Mouse (Mus musculus) heart, embryonic 13.5 days (tissue): ENCODE data around the gene Pitpnc1. TPM values are rescaled to one million over a fixed set of nuclear protein-coding genes. Genes with fewer than 3 reads are reported as not detected.
A peak's percentile ranks its signal among the peaks of the same experiment; 100 is the strongest.

Experiments used
- ATAC-seq: fragments of 200-750 bp; cut with Nextera tagmentation; 2 replicates; pipeline ENCODE4 v1.8.0; 2017; ENCODE audit warnings: moderate TSS enrichment; ENCODE audit not compliant: insufficient number of reproducible peaks, low FRiP score, low TSS enrichment; ENCODE audit errors: extremely low read depth
- H3K27ac ChIP-seq: fragments of 300-500 bp; sonication (generic); replicated peaks from 2 replicates; pipeline ENCODE4 v1.5.1; 2015; ENCODE audit warnings: moderate library complexity, mild to moderate bottlenecking, inconsistent platforms
- H3K27me3 ChIP-seq: fragments of 300-500 bp; sonication (generic); replicated peaks from 2 replicates; pipeline ENCODE4 v1.6.1; 2015; ENCODE audit warnings: mild to moderate bottlenecking, inconsistent platforms
- H3K36me3 ChIP-seq: fragments of 300-500 bp; sonication (generic); 2 replicates; pipeline ENCODE4 v1.6.1; 2015; ENCODE audit warnings: mild to moderate bottlenecking, inconsistent platforms
- H3K4me1 ChIP-seq: fragments of 300-500 bp; sonication (generic); 2 replicates; pipeline ENCODE4 v1.6.1; 2015; ENCODE audit warnings: inconsistent platforms
- H3K4me2 ChIP-seq: fragments of 300-500 bp; sonication (generic); 2 replicates; pipeline ENCODE4 v1.6.1; 2015; ENCODE audit warnings: inconsistent platforms, mild to moderate bottlenecking, moderate library complexity
- H3K4me3 ChIP-seq: fragments of 300-500 bp; sonication (generic); 2 replicates; pipeline ENCODE4 v1.5.1; 2015; ENCODE audit warnings: moderate library complexity, mild to moderate bottlenecking, inconsistent platforms
- H3K9ac ChIP-seq: fragments of 300-500 bp; sonication (generic); 2 replicates; pipeline ENCODE4 v1.6.1; 2015; ENCODE audit warnings: inconsistent platforms, mild to moderate bottlenecking, moderate library complexity
- H3K9me3 ChIP-seq: fragments of 300-500 bp; sonication (generic); 2 replicates; pipeline ENCODE4 v1.6.1; 2016; ENCODE audit warnings: inconsistent platforms
- WGBS: fragments of 180-500 bp; shearing (Covaris S2); methylation state at CpG from one replicate; pipeline ENCODE4 v1.1.7; 2015; ENCODE audit warnings: mixed read lengths; 5-methylcytosine and 5-hydroxymethylcytosine counted together
- polyA plus RNA-seq: library from polyadenylated mRNA; unstranded; fragments of >200 nt; fragmentation: Nextera tagmentation; extraction: Ambion mirVana; gene quantifications from 2 replicates; pipeline ENCODE4 v1.2.1, GENCODE M21; 2015

The Pitpnc1 gene
- polyA plus RNA-seq, 1 experiment from 2014 or later: 9.3 TPM

DNA sequence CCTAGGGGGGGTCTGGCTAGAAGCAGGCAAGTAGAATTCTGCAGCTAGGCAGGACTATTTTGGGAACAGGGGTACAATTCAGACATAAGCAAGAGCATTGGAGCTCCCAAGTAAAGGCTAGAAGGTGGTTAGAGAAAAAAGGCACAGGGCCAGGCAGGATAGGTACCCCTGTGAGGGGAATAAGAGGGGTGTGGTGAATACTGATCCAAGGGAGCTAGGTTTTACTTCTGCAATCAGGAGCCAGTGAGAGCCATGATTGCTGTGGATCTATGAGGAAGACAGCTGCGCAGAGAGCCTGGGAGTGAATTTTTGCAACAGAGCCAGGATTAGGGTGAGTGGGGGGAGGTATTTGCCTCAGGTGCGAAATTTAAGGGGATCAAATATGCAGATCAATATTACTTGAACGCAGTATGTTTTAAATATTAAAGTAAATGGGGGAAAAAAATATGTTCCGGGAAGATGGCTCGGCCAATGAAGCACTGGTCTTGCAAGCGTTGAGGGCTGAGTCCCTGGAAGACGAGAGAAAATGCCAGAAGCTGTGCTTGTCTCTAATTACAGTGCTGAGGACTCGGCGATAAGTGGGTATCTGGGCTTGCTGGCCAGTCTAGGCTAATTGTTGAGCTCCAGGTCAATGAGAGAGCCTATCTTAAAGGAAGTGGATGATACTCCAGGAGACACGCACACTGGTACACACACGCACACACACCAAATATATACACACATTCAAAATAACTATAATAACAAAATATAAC is 55.3 kb downstream of the Pitpnc1 start:
- Histone ChIP-seq H3K27ac (0 out of 2 replicates have a peak overlapping the region, but pooled peaks have one; percentile 10), H3K9ac (0 out of 2 replicates have a peak overlapping the region, but pooled peaks have one; percentile 3), H3K4me1 (peaks cover 45% of the 10 kb centered on the region), H3K9me3 (no peaks in the 10 kb centered on the region), H3K4me2 (no peak overlapping the region), H3K36me3 (no peaks in the 10 kb centered on the region), H3K4me3 (no peak overlapping the region), H3K27me3 (no peaks in the 10 kb centered on the region)
- no peak for ATAC-seq
- 58% methylated on average over 11 of the region's 11 CpGs for WGBS

DNA sequence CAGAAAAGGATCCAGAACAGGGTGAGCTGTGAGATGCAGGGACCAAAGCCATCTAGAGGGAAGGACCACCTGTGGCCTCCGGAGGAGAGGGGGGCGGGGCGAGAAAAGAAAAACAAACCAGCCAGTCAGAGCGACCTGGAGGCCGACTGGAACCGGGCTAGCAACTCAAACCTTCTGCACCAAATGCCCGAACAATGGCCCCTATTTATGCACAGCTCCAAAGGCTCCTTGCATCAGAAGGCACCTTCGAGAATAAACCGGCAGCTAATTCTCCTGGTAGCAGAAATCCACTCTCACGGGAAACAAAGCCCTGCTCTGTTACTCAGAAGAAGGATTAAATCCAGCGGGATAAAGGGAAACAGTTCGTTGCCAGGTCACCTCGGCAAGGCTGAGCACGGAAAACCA is 57.2 kb downstream of the Pitpnc1 start:
- Histone ChIP-seq H3K27me3 (no peaks in the 10 kb centered on the region), H3K36me3 (no peaks in the 10 kb centered on the region), H3K4me1 (peaks cover 45% of the 10 kb centered on the region), H3K9me3 (no peaks in the 10 kb centered on the region), H3K9ac (peak overlapping the region; percentile 79), H3K4me3 (peak overlapping the region; percentile 47), H3K27ac (0 out of 2 replicates have a peak overlapping the region, but pooled peaks have one; percentile 32), H3K4me2 (peak overlapping the region; percentile 71)
- no peak for ATAC-seq
- 4% methylated on average over 14 of the region's 14 CpGs for WGBS

DNA sequence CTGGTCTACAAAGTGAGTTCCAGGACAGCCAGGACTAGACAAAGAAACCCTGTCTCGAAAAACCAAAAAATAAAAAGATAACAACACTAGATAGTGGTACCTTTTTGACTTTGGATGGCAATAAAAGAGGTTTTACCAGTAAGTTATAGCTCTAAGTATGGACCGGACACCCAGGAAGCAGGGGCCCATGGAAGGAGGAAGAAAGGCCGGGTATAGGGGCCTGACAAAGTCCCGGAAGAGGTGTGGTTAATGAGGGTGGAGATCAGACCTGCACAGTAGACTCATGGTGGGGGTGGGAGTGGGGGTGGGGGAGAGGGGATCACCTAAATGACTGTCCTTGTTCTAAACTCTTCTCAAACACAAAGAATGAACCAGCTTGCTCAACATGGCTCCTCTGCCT is 58.4 kb downstream of the Pitpnc1 start:
- Histone ChIP-seq H3K9ac (no peak overlapping the region), H3K4me3 (no peak overlapping the region), H3K4me1 (peaks cover 40% of the 10 kb centered on the region), H3K27ac (no peak overlapping the region), H3K36me3 (no peaks in the 10 kb centered on the region), H3K27me3 (no peaks in the 10 kb centered on the region), H3K9me3 (no peaks in the 10 kb centered on the region), H3K4me2 (no peak overlapping the region)
- WGBS: 82% methylated on average over 4 of the region's 4 CpGs
- no peak for ATAC-seq

DNA sequence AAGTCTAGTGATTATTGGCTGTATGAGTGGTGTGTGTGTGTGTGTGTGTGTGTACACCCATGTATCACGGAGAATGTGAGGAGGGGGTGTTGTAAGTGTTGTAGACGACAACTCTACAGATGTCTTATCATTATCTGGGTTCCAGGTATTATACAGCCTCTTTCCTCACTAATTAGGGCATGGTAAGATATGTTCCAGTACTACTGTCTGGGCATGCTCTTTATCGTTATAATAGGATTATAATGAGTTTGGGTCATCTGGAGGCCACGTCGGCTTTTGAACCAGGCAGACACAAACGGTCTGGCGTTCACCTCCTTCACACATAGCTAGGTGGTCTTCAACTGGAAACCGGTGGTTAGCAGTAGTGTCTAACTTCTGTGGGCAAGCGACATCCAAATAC is 58.9 kb downstream of the Pitpnc1 start:
- ATAC-seq: no peak
- H3K27ac ChIP-seq: no peak overlapping the region
- 78% methylated on average over 9 of the region's 9 CpGs for WGBS
- no peak overlapping the region for H3K4me3 ChIP-seq
- no peaks in the 10 kb centered on the region for H3K36me3 ChIP-seq
- H3K9me3 ChIP-seq: no peaks in the 10 kb centered on the region
- no peak overlapping the region for H3K9ac ChIP-seq
- H3K4me2 ChIP-seq: no peak overlapping the region
- H3K27me3 ChIP-seq: no peaks in the 10 kb centered on the region
- peaks cover 34% of the 10 kb centered on the region for H3K4me1 ChIP-seq

DNA sequence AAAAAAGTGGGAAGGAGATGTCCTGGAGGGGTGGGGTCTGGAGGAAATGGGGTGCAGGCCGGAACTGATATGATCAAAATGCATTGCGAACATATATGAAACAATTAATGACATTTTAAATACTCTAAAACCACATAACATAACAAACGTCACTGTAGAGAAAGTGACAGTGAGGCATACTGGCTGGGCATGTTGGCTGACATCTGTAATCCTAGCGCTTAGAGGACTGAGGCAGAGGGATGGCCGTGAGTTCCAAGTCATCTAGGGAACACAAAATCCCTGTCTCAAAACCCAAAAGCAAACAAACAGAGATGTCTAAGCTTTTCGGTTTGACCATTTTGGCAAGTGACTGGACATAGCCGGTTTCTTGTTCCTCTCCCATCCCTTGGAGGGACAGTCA is 59.7 kb downstream of the Pitpnc1 start:
- Histone ChIP-seq H3K9me3 (no peaks in the 10 kb centered on the region), H3K9ac (no peak overlapping the region), H3K4me2 (no peak overlapping the region), H3K27me3 (no peaks in the 10 kb centered on the region), H3K36me3 (no peaks in the 10 kb centered on the region), H3K4me3 (no peak overlapping the region), H3K27ac (no peak overlapping the region), H3K4me1 (peaks cover 28% of the 10 kb centered on the region)
- ATAC-seq: no peak
- WGBS: 78% methylated on average over 7 of the region's 7 CpGs

DNA sequence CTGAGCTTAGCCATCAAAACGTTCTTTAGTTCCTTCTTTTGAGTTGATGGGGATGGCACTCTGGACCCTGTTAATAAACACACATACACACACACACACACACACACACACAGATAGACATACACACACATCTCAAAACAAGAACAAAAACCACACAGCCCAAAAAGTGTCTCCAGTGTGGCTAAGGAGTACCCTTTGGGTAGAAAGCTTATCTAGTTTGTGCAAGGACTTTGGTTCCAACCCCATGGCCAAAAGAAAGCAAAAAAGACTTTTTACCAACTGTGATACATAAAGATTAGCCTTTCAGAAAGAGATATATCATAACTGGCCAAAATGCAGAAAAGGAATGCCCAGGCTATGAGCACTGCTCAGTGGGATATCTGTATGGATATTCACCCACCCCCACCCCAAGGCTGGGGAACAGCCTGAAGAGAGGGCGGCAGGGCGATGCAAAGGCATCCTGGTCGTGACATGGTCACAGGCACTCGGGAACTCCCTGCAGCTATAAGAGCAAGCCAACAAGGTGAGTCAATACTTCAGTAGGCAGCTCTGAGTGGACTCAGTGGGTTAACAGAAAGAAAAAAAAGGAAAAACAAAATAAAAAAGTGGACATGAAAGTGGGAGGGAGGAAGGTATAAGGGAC is 60.3 kb downstream of the Pitpnc1 start:
- no peaks in the 10 kb centered on the region for H3K27me3 ChIP-seq
- no peaks in the 10 kb centered on the region for H3K9me3 ChIP-seq
- no peak for ATAC-seq
- H3K9ac ChIP-seq: no peak overlapping the region
- peaks cover 24% of the 10 kb centered on the region for H3K4me1 ChIP-seq
- H3K4me3 ChIP-seq: no peak overlapping the region
- 69% methylated on average over 5 of the region's 5 CpGs for WGBS
- H3K36me3 ChIP-seq: no peaks in the 10 kb centered on the region
- H3K27ac ChIP-seq: no peak overlapping the region
- no peak overlapping the region for H3K4me2 ChIP-seq

DNA sequence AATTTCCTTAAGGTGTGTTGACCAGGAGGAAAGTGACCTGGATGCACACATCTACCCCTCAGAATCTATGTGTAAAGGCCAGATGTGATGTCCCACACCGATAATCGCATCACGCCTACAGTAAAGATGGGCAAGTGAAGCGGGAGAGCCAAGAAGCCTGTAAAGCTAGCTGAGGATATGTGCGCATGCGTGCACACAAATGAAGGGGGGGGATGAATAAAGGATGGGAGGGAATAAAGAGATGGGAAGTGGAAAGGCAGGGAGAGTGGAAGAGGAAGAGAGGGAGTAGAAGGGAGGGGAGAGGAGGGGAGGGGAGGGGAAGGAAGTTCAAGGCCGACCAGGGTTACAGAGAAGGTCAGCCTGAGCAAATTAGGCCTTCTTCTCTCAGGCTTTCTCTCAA is 61.6 kb downstream of the Pitpnc1 start:
- H3K4me3 ChIP-seq: no peak overlapping the region
- no peak overlapping the region for H3K9ac ChIP-seq
- no peak overlapping the region for H3K27ac ChIP-seq
- H3K36me3 ChIP-seq: no peaks in the 10 kb centered on the region
- H3K9me3 ChIP-seq: no peaks in the 10 kb centered on the region
- WGBS: 87% methylated on average over 7 of the region's 7 CpGs
- ATAC-seq: no peak
- H3K27me3 ChIP-seq: no peaks in the 10 kb centered on the region
- no peak overlapping the region for H3K4me2 ChIP-seq
- H3K4me1 ChIP-seq: peaks cover 13% of the 10 kb centered on the region

DNA sequence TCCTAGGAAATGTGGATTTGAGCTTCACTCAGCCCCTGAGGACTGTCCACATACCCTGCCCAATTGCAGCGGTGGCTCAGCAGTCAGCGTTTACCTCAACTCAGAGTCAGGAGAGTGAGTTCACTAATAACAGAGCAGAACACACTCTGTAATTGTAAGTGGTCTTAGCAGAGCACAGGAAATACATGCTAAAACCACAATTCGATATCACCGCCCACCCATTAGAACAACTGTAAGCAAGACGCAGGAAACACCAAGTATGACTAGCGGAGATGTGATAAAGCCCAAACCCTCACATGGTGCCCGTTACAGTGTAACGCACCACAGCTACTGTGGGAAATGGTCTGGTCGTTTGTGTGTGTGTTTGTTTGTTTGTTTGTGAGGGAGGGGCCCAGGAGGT is 62.8 kb downstream of the Pitpnc1 start:
- Histone ChIP-seq H3K27me3 (no peaks in the 10 kb centered on the region), H3K9ac (no peak overlapping the region), H3K27ac (no peak overlapping the region), H3K4me2 (no peak overlapping the region), H3K36me3 (no peaks in the 10 kb centered on the region), H3K9me3 (no peaks in the 10 kb centered on the region), H3K4me3 (no peak overlapping the region), H3K4me1 (peaks cover 2% of the 10 kb centered on the region)
- ATAC-seq: no peak
- 79% methylated on average over 9 of the region's 9 CpGs for WGBS

DNA sequence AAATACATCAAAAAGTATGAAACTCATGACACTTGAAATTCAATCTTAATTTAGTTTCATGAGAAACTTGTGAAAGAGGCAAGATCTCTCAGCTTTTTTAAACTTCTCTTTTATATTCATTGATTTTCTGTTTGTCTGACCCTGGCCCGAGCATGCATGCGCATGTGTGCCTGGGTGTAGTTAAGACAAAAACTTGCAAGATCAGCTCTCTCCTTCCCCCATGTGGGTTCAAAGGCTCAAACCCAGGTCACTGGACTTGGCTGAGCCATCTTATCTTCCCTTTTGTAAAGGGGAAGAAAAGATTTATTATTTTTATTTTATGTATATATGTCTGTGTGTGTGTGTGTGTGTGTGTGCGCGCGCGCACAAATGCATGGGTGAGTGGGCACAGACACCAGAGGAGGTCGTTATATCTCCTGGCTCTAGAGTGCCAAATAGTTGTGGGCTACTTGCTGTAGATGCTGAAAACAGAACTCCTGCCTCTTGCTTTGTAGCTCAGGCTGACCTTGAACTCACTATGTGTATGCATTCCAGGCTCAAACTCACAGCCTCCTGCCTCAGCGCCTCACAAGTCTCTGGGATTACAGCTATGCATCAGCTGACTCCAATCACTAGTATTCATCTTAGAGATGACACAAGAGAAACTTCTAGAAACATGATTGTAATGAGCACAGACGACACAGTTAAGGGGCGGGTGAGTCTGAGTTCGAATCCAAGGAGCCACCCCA is 64.7 kb downstream of the Pitpnc1 start:
- WGBS: 95% methylated on average over 11 of the region's 11 CpGs

DNA sequence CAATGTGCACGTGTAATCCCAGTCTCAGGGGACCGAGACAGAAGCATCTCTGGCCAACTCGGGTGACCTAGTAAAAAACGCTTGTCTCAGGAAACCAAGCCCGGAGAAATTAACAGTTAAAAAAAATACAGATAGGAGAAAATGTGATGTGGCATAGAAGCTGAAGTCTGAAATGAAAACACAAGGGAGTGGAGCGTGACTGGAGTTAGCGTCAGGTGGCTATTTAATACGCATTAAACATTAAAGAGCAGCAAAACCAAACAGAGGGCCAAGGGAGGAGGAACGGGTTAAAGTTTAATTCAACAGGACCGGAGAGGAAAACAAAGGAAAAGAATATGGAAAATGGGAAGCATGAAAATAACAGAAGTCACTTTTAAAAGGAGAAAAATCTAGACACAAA is 67.2 kb downstream of the Pitpnc1 start:
- no peak for ATAC-seq
- 75% methylated on average over 10 of the region's 10 CpGs for WGBS
- no peak overlapping the region for H3K4me3 ChIP-seq

More for the DNA sequence above, 64.7 kb downstream of the Pitpnc1 start:
- H3K27me3 ChIP-seq: no peaks in the 10 kb centered on the region
- no peak overlapping the region for H3K27ac ChIP-seq
- no peak overlapping the region for H3K4me3 ChIP-seq
- no peaks in the 10 kb centered on the region for H3K4me1 ChIP-seq
- ATAC-seq: no peak
- no peak overlapping the region for H3K4me2 ChIP-seq
- no peak overlapping the region for H3K9ac ChIP-seq
- no peaks in the 10 kb centered on the region for H3K36me3 ChIP-seq
- no peaks in the 10 kb centered on the region; the same call in 1 of the 2 replicates for H3K9me3 ChIP-seq

DNA sequence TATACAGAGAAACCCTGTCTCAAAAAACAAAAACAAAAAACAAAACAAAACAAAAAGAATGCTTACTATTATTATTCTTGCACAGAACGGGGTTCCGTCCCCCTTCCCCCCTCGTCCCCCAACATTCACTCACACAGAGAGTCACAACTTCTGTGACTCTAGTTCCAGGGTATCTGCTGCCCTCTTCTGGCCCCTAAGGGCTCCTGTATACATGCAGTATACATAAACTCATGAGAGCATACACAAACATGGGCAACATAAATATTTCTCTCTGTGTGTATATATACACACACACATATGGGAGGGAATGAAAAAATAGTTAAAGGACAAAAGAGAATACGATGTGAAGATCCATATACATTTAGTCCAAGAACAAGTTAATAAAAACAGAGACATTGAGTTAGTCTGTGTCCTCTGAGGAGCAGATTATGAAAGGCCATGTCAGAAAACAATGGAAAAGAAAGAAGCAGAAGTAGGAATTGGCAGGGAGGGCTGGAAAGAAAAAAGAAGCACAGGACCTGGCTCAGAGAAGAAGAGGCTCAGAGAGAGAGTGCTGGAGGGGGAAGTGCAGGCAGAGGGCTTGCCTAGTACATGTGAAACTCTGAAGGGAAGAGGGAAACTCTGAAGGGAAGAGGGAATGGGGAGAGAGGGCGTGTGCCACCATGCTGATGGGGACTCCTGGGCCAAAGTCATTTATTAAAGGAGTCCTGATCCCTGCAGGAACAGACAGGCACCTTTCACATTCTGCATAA is 68.5 kb downstream of the Pitpnc1 start:
- H3K9ac ChIP-seq: no peak overlapping the region

More for the DNA sequence above, 67.2 kb downstream of the Pitpnc1 start:
- no peak overlapping the region for H3K27ac ChIP-seq
- no peak overlapping the region for H3K9ac ChIP-seq
- peaks cover 1% of the 10 kb centered on the region; the same call in 1 of the 2 replicates for H3K4me1 ChIP-seq
- no peaks in the 10 kb centered on the region for H3K36me3 ChIP-seq
- H3K27me3 ChIP-seq: no peaks in the 10 kb centered on the region
- no peak overlapping the region for H3K4me2 ChIP-seq
- H3K9me3 ChIP-seq: no peaks in the 10 kb centered on the region; the same call in 1 of the 2 replicates

More for the DNA sequence above, 68.5 kb downstream of the Pitpnc1 start:
- 87% methylated on average over 5 of the region's 5 CpGs for WGBS
- ATAC-seq: no peak
- H3K27ac ChIP-seq: no peak overlapping the region
- H3K4me2 ChIP-seq: no peak overlapping the region
- H3K4me1 ChIP-seq: peaks cover 13% of the 10 kb centered on the region
- no peaks in the 10 kb centered on the region for H3K36me3 ChIP-seq
- no peaks in the 10 kb centered on the region; the same call in 1 of the 2 replicates for H3K9me3 ChIP-seq
- H3K27me3 ChIP-seq: no peaks in the 10 kb centered on the region
- no peak overlapping the region for H3K4me3 ChIP-seq
